Mouse (Mus musculus): Measurements from ENCODE around the gene Tulp4.

DNA sequence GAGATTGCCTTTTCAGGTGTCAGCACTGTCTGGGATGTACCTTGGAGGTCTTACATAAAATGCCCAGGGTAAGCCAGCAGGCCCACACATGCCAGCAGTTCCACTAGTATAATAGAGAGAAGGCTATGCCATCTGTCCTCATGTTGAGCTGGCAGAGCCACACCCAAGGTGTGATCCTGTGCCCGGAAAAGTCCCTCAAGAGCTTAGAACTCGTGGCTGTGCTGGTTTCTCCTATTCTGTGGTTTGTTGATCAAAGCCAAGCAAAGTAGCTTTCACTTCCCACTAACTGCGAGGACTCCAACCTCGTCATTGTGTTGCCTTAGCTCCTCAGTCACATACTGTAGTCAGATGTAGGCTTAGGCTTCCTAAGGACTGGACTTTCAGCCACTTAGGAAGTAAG, 48.1 kb downstream of the Tulp4 start:
- TF ChIP-seq CTCF (IDR thresholded peaks at IDR 0.05; ENCODE audit: low read depth): no peak
- no peak for TF ChIP-seq EP300 (optimal IDR thresholded peaks at IDR 0.05)

All from stomach, postnatal 0 days (tissue).